Mouse (Mus musculus) brain, embryonic 18.5 days (tissue): ENCODE measurements around the gene Dnttip1.

Experiments used
- DNase-seq: peaks from one replicate; pipeline ENCODE4 v3.0.0-alpha.2; 2012; ENCODE audit warnings: low read depth, low spot score

Dnttip1 gene

GRCm38 (mm10) chr2:164754105-164754504 lies 8.3 kb downstream of the Dnttip1 start:
- DNase-seq: no peak

- DNase-seq: no peak
Observed at GRCm38 (mm10) chr2:164754800-164755199, 9.0 kb downstream of the Dnttip1 start.

GRCm38 (mm10) chr2:164757841-164758240 lies 12.1 kb downstream of the Dnttip1 start:
- DNase-seq: no peak

GRCm38 (mm10) chr2:164758692-164759091 lies 12.9 kb downstream of the Dnttip1 start:
- DNase-seq: no peak

GRCm38 (mm10) chr2:164760059-164760833 lies 14.5 kb downstream of the Dnttip1 start:
- DNase-seq: no peak

- no peak for DNase-seq
Observed at GRCm38 (mm10) chr2:164761502-164761901, 15.7 kb downstream of the Dnttip1 start.

GRCm38 (mm10) chr2:164761971-164762370 lies 16.2 kb downstream of the Dnttip1 start:
- no peak for DNase-seq

- no peak for DNase-seq
Observed at GRCm38 (mm10) chr2:164762593-164762992, 16.8 kb downstream of the Dnttip1 start.

GRCm38 (mm10) chr2:164765841-164766240 lies 20.1 kb downstream of the Dnttip1 start:
- no peak for DNase-seq

GRCm38 (mm10) chr2:164767812-164768540 lies 22.2 kb downstream of the Dnttip1 start:
- no peak for DNase-seq

GRCm38 (mm10) chr2:164769258-164770037 lies 23.7 kb downstream of the Dnttip1 start, which contains the start of gene Ube2c:
Ube2c (plus strand) TSS chr2:164769898.
- DNase-seq: peak; percentile 97

GRCm38 (mm10) chr2:164770279-164770678 lies 24.5 kb downstream of the Dnttip1 start:
- no peak for DNase-seq

- no peak for DNase-seq
Observed at GRCm38 (mm10) chr2:164771123-164771522, 25.3 kb downstream of the Dnttip1 start.

GRCm38 (mm10) chr2:164773229-164773988 lies 27.6 kb downstream of the Dnttip1 start:
- no peak for DNase-seq

- DNase-seq: no peak
Observed at GRCm38 (mm10) chr2:164773989-164774364, 28.2 kb downstream of the Dnttip1 start.

- DNase-seq: no peak
Observed at GRCm38 (mm10) chr2:164776130-164776529, 30.3 kb downstream of the Dnttip1 start.

- DNase-seq: no peak
Observed at GRCm38 (mm10) chr2:164776801-164777200, 31.0 kb downstream of the Dnttip1 start.

GRCm38 (mm10) chr2:164777246-164778014 lies 31.6 kb downstream of the Dnttip1 start:
- no peak for DNase-seq

GRCm38 (mm10) chr2:164778015-164778287 lies 32.2 kb downstream of the Dnttip1 start:
- no peak for DNase-seq

GRCm38 (mm10) chr2:164778809-164779208 lies 33.0 kb downstream of the Dnttip1 start:
- DNase-seq: no peak
